Mouse (Mus musculus) heart, embryonic 15.5 days (tissue): ENCODE data around the gene Cygb. TPM values are rescaled to one million over a fixed set of nuclear protein-coding genes. Genes with fewer than 3 reads are reported as not detected.
"Not testable (repeated sequence)": the region's sequence is repeated elsewhere in the genome, so short reads cannot be mapped to it uniquely, and the experiment has no call there.

ENCODE experiments used
- ATAC-seq: fragments of 200-750 bp; cut with Nextera tagmentation; replicated peaks from 2 replicates; pipeline ENCODE4 v1.8.0; 2017; ENCODE audit warnings: low read depth, moderate TSS enrichment; ENCODE audit not compliant: insufficient number of reproducible peaks, insufficient read depth, low FRiP score
- H3K27ac ChIP-seq: fragments of 300-500 bp; sonication (generic); 2 replicates; pipeline ENCODE4 v1.5.1; 2015; ENCODE audit warnings: mild to moderate bottlenecking, inconsistent platforms
- H3K27me3 ChIP-seq: fragments of 300-500 bp; sonication (generic); 2 replicates; pipeline ENCODE4 v1.6.1; 2015; ENCODE audit warnings: inconsistent platforms
- H3K36me3 ChIP-seq: fragments of 300-500 bp; sonication (generic); 2 replicates; pipeline ENCODE4 v1.6.1; 2015; ENCODE audit warnings: mild to moderate bottlenecking, inconsistent platforms
- H3K4me1 ChIP-seq: fragments of 300-500 bp; sonication (generic); replicated peaks from 2 replicates; pipeline ENCODE4 v1.6.1; 2015; ENCODE audit warnings: inconsistent platforms
- H3K4me2 ChIP-seq: fragments of 300-500 bp; sonication (generic); 2 replicates; pipeline ENCODE4 v1.6.1; 2015; ENCODE audit warnings: inconsistent platforms, mild to moderate bottlenecking, moderate library complexity
- H3K4me3 ChIP-seq: fragments of 300-500 bp; sonication (generic); 2 replicates; pipeline ENCODE4 v1.5.1; 2015; ENCODE audit warnings: mild to moderate bottlenecking, inconsistent platforms
- H3K9ac ChIP-seq: fragments of 300-500 bp; sonication (generic); 2 replicates; pipeline ENCODE4 v1.6.1; 2015; ENCODE audit warnings: mild to moderate bottlenecking, inconsistent platforms
- H3K9me3 ChIP-seq: fragments of 300-500 bp; sonication (generic); replicated peaks from 2 replicates; pipeline ENCODE4 v1.6.1; 2016; ENCODE audit warnings: inconsistent platforms
- WGBS: fragments of 180-500 bp; shearing (Covaris S2); methylation state at CpG from one replicate; pipeline ENCODE4 v1.1.7; 2015; ENCODE audit warnings: mixed read lengths; 5-methylcytosine and 5-hydroxymethylcytosine counted together
- polyA plus RNA-seq: library from polyadenylated mRNA; unstranded; fragments of >200 nt; fragmentation: Nextera tagmentation; extraction: Ambion mirVana; gene quantifications from 2 replicates; pipeline ENCODE4 v1.2.1, GENCODE M21; 2015

The Cygb gene
- polyA plus RNA-seq, 1 experiment from 2014 or later: 9.1 TPM

DNA sequence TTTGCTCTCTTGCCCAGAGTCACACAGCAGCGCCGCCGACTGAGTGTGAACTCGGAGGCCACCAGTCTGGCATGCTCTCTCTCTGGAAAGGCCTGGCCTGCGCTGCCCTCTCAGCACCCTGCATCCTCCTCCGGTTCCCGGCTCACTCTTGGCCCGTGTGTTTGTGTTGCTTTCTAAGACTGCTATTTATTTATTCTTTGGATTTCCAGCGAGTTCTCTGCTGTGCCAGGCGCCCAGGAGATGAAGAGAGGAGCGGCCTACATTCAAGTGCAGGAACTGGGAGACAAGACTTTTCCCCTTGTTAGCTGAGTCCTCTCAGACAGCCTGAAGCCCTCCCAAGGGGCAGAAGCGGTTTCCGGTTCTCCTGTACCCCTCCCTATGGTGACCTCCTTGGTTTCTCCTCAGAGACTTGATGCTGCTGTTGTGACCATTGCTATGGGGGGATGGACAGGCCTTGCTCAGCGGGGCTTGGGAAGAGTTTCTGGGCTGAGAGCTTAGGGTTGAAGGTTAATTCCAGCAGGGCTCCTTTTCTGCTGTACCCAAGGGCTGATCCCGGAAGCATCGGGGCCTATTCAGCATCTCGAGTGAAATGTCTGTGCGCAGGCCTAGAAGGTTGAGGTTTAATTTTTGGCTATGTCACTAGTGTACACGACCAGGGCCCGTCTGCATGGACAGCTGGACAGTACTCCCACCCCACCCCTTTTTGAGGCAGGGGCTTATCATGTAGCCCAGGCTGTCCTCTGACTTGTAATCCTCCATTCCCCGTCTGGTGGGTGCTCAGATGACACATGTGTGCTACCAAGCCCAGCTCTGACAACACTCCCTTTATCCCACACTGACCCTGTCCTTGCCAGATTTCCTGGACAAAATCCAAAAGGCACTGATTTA is 9.6 kb downstream of the Cygb start:
- H3K27me3 ChIP-seq: peaks cover 33% of the 10 kb centered on the region
- no peak overlapping the region for H3K9ac ChIP-seq
- no peaks in the 10 kb centered on the region for H3K9me3 ChIP-seq
- 54% methylated on average over 21 of the region's 21 CpGs for WGBS
- H3K4me1 ChIP-seq: peaks cover 33% of the 10 kb centered on the region
- no peak for ATAC-seq
- no peaks in the 10 kb centered on the region for H3K36me3 ChIP-seq
- peak overlapping the region; percentile 26; the same call in 1 of the 2 replicates for H3K27ac ChIP-seq
- H3K4me3 ChIP-seq: no peak overlapping the region
- no peak overlapping the region for H3K4me2 ChIP-seq

DNA sequence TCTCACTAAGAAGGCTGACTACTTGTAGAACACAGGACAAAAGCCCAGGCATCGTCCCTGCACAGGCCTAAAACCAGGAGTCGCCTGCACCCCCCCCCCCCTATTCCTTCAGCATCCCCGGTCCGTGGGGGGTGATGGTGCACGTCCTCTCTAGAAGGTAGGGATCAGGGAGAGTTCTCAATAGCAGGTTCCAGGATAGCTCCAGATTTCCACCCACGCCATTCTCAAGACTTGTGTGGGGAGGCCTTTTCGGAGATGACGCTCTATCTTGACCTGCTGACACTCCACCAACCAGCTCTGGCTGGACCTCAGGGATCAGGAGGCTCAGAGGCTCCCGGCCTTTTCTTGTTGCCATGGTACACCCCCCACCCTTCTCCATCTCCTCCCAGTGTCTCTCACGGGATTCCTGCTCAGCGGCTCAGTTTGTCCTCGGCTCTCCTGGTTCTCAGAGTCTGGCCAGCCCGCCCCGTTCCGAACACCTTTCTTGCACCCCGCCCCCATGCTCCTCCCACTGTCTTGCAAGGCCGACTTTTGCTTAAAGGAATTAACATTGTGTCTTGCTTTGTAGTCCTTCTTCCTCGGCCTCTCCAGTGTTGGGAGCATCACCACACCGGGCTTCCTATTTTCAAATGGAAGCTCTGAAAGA is 10.4 kb downstream of the Cygb start:
- ATAC-seq: no peak
- Histone ChIP-seq H3K36me3 (no peaks in the 10 kb centered on the region), H3K4me3 (peak overlapping the region; percentile 12; the same call in 1 of the 2 replicates), H3K27me3 (peaks cover 28% of the 10 kb centered on the region), H3K9me3 (no peaks in the 10 kb centered on the region), H3K4me2 (peak overlapping the region; percentile 50), H3K27ac (peak overlapping the region; percentile 26; the same call in 1 of the 2 replicates), H3K9ac (no peak overlapping the region), H3K4me1 (peaks cover 28% of the 10 kb centered on the region)
- WGBS: 14% methylated on average over 19 of the region's 19 CpGs

DNA sequence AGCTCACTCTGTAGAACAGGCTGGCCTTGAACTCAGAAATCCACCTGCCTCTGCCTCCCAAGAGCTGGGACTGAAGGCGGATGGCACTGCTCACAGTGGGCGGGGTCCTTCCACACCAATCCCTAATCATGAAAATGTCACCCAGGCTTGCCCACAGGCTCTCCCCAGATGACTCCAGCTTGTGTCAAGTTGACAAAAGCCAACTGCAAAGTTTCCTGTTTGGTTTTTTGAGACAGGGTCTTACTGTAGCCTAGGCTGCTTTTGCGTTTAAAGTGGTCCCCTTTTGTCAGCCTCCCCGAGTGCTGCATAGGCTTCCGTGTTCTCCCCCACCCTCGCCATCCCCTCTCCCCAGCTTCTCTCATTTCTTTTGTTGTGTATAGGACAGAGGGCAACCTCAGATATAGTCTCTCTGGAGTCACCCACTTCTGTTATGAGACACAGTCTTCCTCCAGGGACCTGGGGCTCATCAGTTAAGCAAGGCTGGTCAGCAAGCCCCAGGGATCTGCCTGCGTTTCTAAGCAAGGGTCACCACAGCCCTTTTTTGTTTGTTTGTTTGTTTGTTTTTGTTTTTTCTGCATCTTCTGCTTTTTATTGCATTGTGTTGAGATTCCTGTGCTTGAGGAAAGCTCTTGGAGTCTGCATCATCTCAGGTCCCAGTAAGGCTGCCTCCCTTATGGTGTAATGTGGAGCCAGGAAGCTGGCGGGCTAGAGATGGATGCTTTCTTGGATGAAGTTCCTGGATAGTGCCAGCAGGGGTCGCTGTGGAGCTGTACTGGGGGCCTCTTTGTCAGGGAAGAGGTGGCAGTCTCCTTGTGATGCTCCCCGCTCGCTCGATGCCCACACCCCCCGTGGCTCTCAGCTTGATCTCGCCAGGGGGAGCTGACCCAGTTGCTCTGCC is 11.2 kb downstream of the Cygb start:
- Histone ChIP-seq H3K36me3 (no peaks in the 10 kb centered on the region), H3K27ac (no peak overlapping the region), H3K4me1 (peaks cover 24% of the 10 kb centered on the region), H3K4me2 (peak overlapping the region; percentile 50), H3K9ac (no peak overlapping the region), H3K4me3 (peak overlapping the region; percentile 12; the same call in 1 of the 2 replicates), H3K27me3 (peaks cover 28% of the 10 kb centered on the region), H3K9me3 (no peaks in the 10 kb centered on the region)
- ATAC-seq: peak; percentile 36
- 34% methylated on average over 14 of the region's 14 CpGs for WGBS

DNA sequence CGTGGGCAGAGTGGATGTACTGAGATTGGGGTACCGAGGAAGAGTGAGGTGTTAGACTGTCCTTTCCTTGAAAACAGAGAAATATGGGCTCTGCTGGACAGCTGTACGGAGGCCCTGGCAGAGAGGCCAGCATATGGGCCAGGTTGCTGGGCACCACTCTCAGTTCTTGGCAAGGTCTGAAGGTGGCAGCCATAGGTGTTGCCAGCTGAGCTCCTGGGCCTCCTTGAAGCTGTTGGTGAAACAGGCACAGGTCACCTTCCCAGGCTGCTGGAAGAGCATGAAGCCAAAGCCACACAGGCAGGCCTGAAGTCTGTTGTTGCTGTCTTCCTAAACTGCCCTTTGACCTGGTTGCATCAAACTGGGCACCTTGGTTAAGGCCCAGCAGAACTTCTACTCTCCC is 12.4 kb downstream of the Cygb start:
- Histone ChIP-seq H3K27ac (no peak overlapping the region), H3K9ac (no peak overlapping the region), H3K9me3 (no peaks in the 10 kb centered on the region), H3K4me1 (peaks cover 14% of the 10 kb centered on the region), H3K4me3 (no peak overlapping the region), H3K36me3 (no peaks in the 10 kb centered on the region), H3K4me2 (no peak overlapping the region), H3K27me3 (peaks cover 19% of the 10 kb centered on the region)
- 65% methylated on average over 3 of the region's 3 CpGs for WGBS
- ATAC-seq: no peak

- no peak overlapping the region for H3K9ac ChIP-seq
- no peak overlapping the region for H3K27ac ChIP-seq
- peaks cover 13% of the 10 kb centered on the region for H3K4me1 ChIP-seq
- no peak for ATAC-seq
- H3K4me3 ChIP-seq: no peak overlapping the region
- H3K36me3 ChIP-seq: no peaks in the 10 kb centered on the region
- no peak overlapping the region for H3K4me2 ChIP-seq
- H3K9me3 ChIP-seq: no peaks in the 10 kb centered on the region
- 47% methylated on average over 5 of the region's 5 CpGs for WGBS
- H3K27me3 ChIP-seq: peaks cover 15% of the 10 kb centered on the region
Measured at GRCm38 (mm10) chr11:116641168-116641567, 12.9 kb downstream of the Cygb start.

DNA sequence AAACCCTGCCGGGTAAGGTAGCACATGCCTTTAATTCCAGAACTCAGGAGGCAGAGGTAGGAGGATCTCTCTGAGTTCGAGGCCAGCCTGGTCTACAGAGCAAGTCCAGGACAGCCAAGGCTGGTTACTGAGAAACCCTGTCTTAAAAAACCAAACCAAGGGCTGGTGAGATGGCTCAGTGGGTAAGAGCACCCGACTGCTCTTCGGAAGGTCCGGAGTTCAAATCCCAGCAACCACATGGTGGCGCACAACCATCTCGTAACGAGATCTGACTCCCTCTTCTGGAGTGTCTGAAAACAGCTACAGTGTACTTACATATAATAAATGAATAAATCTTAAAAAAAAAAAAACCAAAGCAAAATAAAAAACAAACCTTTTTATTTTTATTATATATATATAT is 17.5 kb downstream of the Cygb start:
- H3K4me1 ChIP-seq, H3K36me3 ChIP-seq, ATAC-seq, H3K27ac ChIP-seq, H3K4me3 ChIP-seq, H3K27me3 ChIP-seq, H3K9ac ChIP-seq, H3K9me3 ChIP-seq, H3K4me2 ChIP-seq: not testable (repeated sequence)
- 73% methylated on average over 8 of the region's 8 CpGs for WGBS

GRCm38 (mm10) chr11:116632962-116633361 is 21.2 kb downstream of the Cygb start:
- Histone ChIP-seq H3K27ac (no peak overlapping the region), H3K27me3 (no peaks in the 10 kb centered on the region), H3K4me2 (no peak overlapping the region), H3K9me3 (no peaks in the 10 kb centered on the region), H3K4me1 (peaks cover 15% of the 10 kb centered on the region), H3K36me3 (no peaks in the 10 kb centered on the region), H3K4me3 (no peak overlapping the region), H3K9ac (no peak overlapping the region)
- 72% methylated on average over 10 of the region's 10 CpGs for WGBS
- no peak for ATAC-seq

GRCm38 (mm10) chr11:116630171-116630965 is 23.7 kb downstream of the Cygb start:
- H3K27me3 ChIP-seq: no peaks in the 10 kb centered on the region
- H3K4me1 ChIP-seq: peaks cover 28% of the 10 kb centered on the region
- no peak overlapping the region for H3K9ac ChIP-seq
- ATAC-seq: peak; percentile 41; the same call in 1 of the 2 replicates
- WGBS: 37% methylated on average over 12 of the region's 12 CpGs
- no peaks in the 10 kb centered on the region for H3K36me3 ChIP-seq
- no peak overlapping the region for H3K4me2 ChIP-seq
- no peak overlapping the region for H3K4me3 ChIP-seq
- H3K27ac ChIP-seq: peak overlapping the region; percentile 48
- no peaks in the 10 kb centered on the region for H3K9me3 ChIP-seq

- Histone ChIP-seq H3K27me3 (no peaks in the 10 kb centered on the region), H3K27ac (peak overlapping the region; percentile 48; the same call in 1 of the 2 replicates), H3K36me3 (no peaks in the 10 kb centered on the region), H3K4me1 (peaks cover 37% of the 10 kb centered on the region), H3K9me3 (no peaks in the 10 kb centered on the region), H3K4me2 (no peak overlapping the region), H3K9ac (no peak overlapping the region), H3K4me3 (no peak overlapping the region)
- 86% methylated on average over 6 of the region's 6 CpGs for WGBS
- ATAC-seq: no peak
Measured at GRCm38 (mm10) chr11:116629472-116629871, 24.6 kb downstream of the Cygb start.

DNA sequence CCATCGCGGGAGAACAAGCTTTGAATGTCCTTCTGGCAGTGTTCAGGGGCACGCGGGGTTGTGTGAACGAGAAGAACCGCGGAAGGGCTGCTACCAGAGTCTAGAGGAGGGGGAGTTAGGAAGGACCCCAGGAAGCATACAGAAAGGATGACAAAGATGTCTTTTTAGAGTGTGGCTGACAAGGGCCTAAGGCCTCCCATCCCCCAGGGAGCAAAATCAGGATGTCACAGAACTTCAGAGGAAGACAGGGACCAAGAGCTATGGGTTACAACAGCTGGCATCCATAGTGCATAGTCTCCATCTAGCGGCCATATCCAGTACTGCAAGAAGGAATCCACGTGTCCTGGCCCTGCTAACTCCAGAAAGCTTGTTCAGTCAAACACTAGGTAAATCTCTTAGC is 25.4 kb downstream of the Cygb start:
- H3K27ac ChIP-seq: peak overlapping the region; percentile 11; the same call in 1 of the 2 replicates
- no peaks in the 10 kb centered on the region for H3K27me3 ChIP-seq
- H3K9ac ChIP-seq: no peak overlapping the region
- H3K9me3 ChIP-seq: no peaks in the 10 kb centered on the region
- no peaks in the 10 kb centered on the region for H3K36me3 ChIP-seq
- no peak overlapping the region for H3K4me3 ChIP-seq
- H3K4me2 ChIP-seq: no peak overlapping the region
- WGBS: 51% methylated on average over 9 of the region's 9 CpGs
- no peak for ATAC-seq
- H3K4me1 ChIP-seq: peaks cover 41% of the 10 kb centered on the region
